Mouse (Mus musculus) frontal cortex, postnatal 14 days (tissue): Measurements from ENCODE around the gene Tprgl.
A peak's percentile ranks its signal among the peaks of the same experiment; 100 is the strongest.

Source experiments
- DNase-seq, 2 experiments: peaks; one replicate each; pipeline ENCODE4 v3.0.0; 2022; ENCODE audit warnings: low spot score in 2 of 2

The Tprgl gene

DNA sequence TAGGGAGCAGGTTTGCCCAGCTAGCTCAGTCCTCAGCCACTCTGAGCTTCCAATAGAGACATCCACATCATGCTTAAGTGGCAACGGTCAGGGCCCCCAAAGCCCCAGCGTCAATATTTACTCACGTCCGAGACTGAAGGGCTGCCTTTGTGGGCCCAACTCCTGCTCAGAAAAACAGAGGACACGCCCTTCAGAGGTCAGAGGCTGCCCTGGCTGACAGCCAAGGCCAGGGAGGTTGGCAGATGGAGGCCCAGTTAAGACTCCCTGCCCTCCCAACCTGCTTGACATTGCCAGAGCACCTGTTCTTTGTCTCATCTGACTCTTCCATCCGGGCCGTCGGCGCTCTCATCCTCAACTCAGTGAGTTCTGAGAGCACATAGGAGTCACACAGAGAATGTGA is 41.7 kb downstream of the Tprgl start:
- no peak for DNase-seq

DNA sequence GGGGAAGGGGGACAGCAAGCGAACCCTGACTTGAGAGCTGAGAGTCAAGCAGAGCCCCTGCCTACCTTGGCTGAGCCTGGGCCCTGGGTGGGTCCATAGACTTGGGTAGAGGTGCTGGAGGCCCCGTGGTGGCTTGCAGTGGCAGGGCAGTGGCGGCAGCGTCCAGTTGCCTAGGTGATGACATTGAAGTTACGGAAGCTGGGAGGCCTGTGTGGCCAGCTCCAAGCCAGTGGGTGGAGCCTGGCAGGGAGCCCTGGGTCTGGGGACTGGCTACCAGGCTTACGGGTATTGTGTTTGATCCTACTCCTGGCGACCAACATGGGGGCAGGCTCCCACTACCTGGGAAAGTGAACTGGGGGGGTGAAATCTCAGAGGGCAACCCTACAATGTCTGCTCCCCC is 44.0 kb downstream of the Tprgl start:
- DNase-seq, result no peak

- DNase-seq, result no peak
Observed at GRCm38 (mm10) chr4:154109850-154110243, 50.6 kb downstream of the Tprgl start.

GRCm38 (mm10) chr4:154109216-154109849 is 51.1 kb downstream of the Tprgl start:
- peak; percentile 9 to 19 for DNase-seq
